Mouse (Mus musculus): ENCODE data around the gene Bicra.

The Bicra gene

DNA sequence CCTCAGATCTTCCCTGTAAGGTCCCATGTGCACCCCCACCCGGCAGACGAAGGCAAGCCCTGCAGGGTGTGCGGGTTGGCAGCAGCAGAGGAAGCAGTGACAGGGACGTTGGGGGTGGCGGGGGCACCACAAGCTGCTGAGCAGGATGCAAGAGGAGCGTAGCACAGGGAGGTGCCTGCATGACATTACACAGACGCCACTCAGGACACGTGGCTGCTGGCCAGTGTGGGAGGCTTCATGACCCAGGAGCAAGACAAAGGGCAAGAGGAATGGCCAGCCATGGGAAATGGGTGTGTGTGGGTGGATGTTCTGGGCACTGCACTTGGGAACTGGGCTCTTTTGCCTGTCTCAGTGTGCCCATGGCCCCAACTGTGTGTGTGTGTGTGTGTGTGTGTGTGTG lies 67.5 kb downstream of the Bicra start:
- CTCF ChIA-PET: interaction anchor here (0.6 kb wide), 1 partner anchor 82 kb away, joined by 3 read pairs; no protein-coding TSS in a partner anchor

DNA sequence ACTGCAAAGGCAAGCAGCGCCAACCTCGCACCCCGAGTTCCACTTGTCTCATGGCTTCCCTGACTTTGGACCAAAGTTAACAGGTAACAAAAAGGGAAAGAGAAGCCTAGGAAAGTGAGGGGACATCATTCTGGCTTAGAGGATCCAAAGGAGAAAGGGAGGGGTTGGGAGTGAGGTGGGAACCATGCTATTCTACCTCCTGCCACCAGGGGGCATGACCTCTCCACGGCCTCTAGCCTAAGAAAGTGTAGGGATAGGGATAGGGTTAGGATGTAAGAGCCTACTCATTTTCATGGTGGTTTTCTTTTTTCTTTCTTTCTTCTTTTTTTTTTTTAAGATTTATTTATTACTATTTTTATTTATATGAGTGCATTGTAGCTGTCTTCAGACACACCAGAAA lies 71.8 kb downstream of the Bicra start:
- CTCF ChIA-PET: interaction anchor here (0.7 to 2.3 kb wide), 3 partner anchors 11 to 77 kb away, joined by 4 to 14 read pairs (median 9); no protein-coding TSS in a partner anchor

DNA sequence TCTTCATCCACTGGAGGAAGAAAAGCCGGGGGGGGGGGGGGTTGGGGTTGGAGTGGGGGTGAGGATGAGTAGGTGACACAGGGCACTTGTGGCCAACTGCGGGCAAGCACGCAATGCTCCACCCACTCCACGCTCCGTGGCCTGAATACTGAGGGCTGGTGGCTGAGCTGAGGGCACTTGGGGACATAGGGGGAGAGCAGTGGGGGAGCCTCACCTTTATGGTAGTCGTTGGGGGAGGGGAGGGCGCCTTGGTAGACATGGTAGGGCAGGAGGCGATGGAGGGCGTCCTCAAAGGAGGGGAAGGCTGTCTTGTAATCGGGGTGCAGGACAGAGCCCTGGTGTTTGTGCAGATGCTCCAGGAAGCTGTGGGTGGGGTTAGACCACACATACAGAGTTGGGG lies 72.3 kb downstream of the Bicra start:
- CTCF ChIA-PET: interaction anchor here (0.7 to 2.3 kb wide), 3 partner anchors 10 to 77 kb away, joined by 4 to 14 read pairs (median 9); no protein-coding TSS in a partner anchor

DNA sequence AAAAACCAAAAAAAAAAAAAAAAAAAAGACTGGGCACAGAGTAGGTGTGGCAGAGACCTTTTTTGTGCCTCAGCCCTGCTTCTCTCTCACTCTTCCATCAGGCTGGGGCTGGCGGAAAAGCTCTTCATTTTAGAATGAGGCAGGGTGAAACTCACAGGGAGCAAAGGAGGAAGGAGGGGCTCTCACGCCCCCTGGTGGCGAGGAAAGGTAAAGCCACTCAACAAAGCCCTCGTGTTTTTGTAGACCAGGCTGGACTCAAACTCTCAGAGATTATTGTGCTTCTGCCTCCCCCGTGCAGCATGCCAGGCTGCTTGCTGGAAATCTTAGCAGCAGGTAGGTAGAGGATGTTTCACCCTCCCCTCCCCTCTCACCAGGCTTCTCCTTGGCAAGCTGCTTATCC lies 73.0 kb downstream of the Bicra start:
- CTCF ChIA-PET: interaction anchor here (0.5 to 2.3 kb wide), 7 partner anchors 9 to 309 kb away, joined by 3 to 11 read pairs (median 3); no protein-coding TSS in a partner anchor

DNA sequence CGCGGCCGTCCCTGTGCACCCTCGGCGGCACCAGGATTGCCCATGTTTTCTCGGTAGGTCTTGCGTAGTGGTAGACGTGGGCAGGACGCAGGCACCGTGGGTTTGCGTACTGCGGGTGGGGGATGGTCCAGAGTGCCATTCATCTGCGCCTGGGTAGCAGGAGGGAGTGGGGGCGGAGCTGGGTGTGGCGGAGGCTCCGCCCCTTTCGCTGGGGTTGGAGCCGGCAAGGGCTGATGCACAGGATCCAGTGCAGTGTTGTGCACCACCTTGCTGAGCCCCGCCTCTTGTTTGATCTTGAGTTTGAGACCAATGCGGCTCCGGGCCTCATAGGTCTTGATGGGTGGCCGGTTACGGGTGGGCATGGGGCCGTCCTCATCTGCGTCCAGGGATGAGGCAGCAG lies 75.5 kb downstream of the Bicra start:
- CTCF ChIA-PET: no interaction called here

DNA sequence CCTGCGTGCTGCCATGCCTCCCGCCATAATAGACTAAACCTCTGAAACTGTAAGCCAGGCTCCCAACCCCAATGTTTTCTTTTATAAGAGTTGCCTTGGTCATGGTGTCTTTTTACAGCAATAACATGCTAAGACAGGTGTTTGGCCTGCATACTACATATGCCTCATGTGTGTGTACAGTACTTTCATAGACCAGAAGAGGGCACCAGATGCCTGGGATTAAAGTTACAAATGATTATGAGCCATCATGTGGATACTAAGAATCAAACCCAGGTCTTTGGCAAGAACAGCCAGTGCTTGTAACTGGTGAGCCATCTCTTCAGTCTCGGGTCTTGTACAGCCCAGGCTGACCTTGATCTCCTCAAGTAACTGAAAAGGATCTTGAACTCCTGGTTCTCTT lies 78.0 kb downstream of the Bicra start:
- CTCF ChIA-PET: no interaction called here

DNA sequence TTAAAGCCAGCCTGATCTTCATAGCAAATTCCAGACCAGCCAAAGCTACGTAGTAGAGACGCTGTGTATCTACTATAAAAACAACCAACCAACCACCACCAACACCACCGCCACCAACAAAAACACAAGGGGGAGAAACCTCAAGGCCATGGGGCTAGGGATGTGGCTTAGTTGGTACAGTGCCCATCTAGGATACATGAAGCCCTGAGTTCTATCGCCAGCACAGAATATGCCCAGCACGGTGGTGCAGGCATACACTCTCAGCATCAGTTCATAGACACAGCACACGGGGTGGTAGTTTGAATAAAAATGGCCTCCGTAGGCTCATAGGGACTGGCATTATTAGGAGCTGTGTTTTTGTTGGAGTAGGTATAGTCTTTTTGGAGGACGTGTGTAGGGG lies 79.4 kb downstream of the Bicra start:
- CTCF ChIA-PET: interaction anchor here (0.7 kb wide), 1 partner anchor 25 kb away, joined by 6 read pairs; no protein-coding TSS in a partner anchor

DNA sequence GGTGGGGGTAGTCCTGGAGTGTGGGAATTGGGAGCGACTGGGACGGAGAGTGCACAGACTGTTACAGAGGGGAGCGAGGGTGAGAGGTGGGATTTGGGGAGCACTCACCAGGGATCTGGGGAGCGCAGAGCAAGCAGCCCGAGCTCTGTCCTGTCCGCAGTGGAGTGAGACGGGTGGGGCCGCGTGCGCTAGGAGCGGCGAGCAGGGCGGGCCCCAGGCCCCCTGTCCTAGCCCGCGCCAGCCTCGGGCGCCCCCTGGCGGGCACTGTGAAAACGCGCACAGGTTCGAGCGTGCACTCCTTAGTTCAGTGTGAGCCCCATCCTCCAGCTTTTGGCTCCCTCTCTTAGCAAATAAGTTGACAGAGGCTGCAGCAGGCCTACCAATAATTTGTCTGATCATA lies 80.4 kb downstream of the Bicra start, which contains the start of gene Ehd2:
Ehd2 (minus strand) TSS at position 256 of the 400 bp plus-strand sequence.
- CTCF ChIA-PET: interaction anchor here (0.6 to 1.7 kb wide), 2 partner anchors 15 to 40 kb away, joined by 4 to 6 read pairs; no protein-coding TSS in a partner anchor

DNA sequence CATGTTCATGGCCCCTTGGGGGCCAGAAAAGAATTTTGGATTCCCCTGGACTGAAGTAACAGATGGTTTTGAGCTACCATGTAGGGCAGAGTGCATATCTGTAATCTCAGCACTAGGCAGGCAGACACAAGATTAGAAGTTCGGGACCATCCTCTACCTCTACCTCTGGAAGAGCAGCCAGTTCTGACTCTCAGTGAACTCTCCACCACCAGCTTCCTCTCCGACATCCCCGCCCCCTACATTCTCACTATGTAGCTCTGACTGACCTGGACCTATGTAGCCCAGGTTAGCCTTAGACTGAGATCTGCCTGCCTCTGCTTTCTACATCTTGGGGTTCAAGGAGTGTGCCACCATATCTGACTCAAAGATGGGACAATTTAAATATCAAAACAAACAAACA lies 81.2 kb downstream of the Bicra start:
- CTCF ChIA-PET: interaction anchor here (0.6 to 2.3 kb wide), 3 partner anchors 8 to 40 kb away, joined by 6 to 9 read pairs (median 6); no protein-coding TSS in a partner anchor

DNA sequence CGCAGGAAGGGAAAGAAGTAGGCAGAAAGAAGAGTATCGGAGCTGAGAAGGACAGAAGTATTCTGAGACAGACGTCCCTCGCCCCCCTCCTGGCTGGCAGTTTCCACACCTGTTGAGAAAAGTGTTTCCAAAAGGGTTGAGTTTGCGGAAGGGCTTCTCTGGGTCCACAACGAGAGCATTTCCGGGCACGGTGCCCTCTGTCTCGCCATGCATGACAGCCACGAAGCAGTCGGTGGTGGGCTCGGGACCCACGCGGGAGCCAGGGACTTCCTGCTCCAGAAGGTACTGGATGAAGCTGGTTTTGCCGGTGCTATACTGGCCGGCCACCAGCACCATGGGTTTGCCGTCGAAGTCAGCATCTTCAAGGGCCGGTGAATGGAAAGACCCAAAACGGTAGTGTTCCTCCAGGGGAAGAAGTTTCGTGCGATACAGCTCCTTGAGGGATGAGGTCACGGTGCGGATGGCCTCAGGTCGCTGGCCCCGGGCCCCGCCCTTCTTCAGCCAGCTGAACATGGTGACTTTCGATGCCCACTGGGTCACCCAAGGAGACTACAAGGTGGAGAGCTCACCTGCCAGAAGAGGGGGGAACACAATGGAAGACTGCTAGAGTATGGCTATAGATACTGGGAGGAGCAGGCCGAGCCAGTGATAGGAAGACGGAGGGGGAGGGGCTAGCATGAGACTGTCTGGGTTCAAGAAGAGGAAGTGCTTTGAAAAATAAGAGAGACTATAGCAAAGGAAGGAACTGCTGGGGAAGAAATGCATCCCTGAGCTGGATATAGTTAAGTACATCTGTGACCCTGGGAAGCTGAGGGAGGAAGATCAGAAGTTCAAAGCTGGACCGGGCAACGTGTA lies 83.7 kb downstream of the Bicra start:
- CTCF ChIA-PET: interaction anchor here (0.6 to 2.3 kb wide), 4 partner anchors 11 to 34 kb away, joined by 3 to 9 read pairs (median 3); no protein-coding TSS in a partner anchor

DNA sequence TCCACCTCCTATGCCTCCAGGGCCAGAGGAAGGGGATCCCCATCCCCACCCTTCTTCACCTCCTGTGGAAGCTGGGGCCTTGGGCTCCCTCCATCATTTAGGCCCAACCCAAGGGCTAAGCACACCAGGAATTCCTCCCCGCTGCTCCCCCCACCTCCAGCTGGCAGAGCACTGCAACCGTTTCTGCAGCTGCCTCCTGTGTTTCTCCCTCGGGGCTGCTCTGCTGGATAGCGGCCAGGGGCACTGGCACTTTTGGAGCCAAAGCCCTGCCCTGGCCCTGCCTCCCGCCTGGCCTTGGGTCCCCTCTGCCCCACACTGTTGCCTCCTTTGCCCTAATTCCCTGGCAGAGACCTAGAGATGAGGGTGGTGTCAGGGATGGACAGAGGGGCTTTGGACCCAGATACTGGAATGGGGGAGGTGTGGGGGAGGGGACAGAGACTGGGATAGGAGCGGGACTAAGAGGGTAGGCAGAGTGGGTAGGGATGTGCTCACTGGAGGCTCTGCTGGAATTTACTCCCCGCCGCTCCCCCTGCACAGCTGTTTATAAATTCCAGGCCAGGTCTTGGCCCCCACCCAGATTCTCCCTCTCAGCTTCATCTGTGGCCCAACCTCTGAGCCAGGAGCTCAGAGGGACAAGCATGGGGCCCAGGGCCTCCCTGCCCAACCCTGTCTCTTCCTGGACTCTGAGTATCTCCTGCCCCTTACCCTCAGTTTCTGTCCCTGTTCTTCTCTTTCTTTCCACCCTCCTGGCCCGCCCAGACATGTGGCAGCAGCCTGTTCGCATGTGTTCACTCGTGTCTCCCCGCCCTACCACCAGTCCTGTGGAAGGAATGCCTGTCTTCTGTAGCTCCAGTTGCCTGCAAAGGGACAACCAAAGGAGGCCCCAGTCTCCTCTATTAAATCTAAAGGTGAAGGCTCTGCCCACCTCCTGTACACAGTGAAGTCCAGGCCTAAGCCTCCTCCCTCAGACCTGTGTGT lies 85.1 kb downstream of the Bicra start:
- CTCF ChIA-PET: interaction anchor here (0.5 to 1.3 kb wide), 3 partner anchors 12 to 325 kb away, joined by 3 to 11 read pairs (median 3); no protein-coding TSS in a partner anchor

DNA sequence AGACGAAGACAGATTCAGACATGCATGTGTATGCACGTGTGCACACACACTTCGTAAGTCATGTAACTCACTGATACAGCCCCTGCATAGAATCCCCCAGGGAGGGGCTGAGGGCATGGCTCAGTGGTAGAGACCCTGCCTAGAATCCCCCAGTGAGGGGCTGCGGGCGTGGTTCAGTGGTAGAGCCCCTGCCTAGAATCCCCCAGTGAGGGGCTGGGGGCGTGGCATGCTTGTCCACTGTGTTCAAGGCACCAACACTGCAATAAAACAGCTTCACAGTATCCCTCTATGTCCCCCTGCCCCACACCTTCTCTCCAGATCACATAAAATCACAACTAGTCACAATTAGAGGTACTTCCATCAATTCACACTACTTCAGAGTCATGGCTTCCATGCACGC lies 85.9 kb downstream of the Bicra start:
- CTCF ChIA-PET: no interaction called here

DNA sequence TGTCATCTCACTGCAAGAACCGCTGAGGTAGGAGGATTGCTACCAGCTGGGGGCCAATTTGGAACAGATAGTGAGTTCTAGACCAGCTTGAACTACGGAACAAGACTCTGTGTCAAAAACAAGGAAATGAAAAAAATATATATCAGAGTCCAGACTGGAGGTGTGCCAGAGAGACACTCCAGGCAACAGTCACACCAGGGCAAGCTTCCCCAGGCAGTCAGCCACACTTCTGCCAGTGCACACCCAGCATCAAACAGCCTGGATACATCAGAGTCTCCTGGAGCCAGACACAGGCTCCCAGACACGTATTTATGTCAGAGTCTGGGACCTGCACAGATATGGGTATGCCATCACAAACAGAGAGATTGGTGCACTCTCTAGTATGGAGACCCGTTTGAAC lies 86.5 kb downstream of the Bicra start:
- CTCF ChIA-PET: no interaction called here

DNA sequence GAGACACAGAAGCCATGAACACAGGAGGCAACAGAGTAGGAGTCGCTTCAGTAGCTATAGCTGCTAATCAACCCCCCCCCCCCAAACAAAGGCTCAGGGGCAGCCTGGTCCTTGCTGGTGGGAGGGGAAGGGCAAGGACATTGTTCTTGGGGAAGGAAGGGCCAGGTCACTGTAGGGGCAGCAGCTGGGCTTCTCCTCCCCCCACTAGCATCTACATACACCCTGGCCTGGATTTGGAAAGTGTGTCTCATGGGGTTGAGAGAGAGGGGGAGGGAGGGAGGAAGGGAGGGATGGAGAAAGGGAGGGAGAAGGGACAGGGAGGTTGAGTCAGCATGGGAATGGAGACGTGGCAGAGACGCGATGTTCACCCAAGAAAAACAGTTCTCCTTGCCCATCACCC lies 87.0 kb downstream of the Bicra start:
- CTCF ChIA-PET: interaction anchor here (0.6 to 1.6 kb wide), 4 partner anchors 13 to 261 kb away, joined by 3 to 5 read pairs (median 4); partner anchors contain the start of gene Dhx34

DNA sequence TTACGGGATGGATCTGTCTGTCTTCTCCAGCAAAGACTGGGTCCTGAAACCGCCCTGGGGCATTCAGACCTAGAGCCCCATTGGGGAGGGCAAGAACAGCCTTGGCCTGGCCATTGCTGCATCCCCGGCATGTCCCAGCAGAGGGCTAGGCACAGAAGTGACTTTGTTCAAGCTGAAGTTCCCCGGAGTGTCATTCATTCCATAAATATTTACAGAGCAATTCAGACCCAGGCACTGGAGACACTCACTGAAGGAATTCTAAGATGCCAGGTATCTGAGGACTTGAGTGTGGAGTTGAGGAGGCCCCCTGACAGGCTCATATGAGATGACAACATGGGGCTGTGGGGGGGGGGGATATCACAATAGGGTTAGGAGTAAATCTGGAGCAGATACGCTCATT lies 91.6 kb downstream of the Bicra start:
- CTCF ChIA-PET: no interaction called here

DNA sequence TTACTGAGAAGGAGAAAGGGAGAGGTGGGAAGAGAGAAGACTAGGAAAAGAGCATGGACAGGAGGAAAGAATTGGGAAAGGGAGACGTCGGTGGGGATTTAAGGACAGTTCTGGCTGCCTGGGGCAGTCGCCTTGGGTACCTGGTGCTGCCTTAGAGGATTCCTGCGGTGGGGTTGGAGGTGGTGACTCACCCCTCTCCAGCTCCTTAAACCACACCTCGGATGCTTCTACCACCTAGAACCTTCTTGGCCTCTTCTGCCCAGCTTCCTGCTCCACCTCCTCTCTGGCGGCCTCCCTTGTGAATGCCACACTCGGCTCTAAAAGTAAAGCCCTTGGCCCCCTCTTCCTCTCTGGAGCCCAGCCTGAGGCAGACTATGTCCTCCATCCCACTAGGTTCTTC lies 92.2 kb downstream of the Bicra start:
- CTCF ChIA-PET: no interaction called here

DNA sequence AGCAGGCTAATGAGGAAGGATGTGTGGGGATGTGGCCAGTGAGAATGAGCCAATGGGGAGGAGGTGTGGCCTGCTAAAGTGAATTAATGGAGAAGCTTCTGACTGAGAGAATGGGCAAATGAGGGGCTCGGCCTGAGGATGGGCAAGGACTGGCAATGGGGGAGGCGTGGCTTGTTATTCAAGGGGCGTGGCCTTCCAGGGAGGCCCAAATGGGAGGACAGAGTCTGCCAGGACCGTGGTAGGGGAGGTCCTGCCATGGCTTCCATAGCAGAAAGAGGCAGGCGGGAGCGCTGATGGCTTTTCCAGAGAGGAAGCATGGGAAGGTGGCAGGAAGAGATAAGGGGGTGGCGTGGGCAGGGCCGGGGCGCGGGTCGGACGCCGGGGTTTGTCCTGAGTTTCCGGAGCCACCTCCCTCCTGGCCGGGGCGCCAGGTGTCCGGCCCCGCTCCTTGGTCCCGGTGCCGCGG lies 92.7 kb downstream of the Bicra start:
- CTCF ChIA-PET: no interaction called here

DNA sequence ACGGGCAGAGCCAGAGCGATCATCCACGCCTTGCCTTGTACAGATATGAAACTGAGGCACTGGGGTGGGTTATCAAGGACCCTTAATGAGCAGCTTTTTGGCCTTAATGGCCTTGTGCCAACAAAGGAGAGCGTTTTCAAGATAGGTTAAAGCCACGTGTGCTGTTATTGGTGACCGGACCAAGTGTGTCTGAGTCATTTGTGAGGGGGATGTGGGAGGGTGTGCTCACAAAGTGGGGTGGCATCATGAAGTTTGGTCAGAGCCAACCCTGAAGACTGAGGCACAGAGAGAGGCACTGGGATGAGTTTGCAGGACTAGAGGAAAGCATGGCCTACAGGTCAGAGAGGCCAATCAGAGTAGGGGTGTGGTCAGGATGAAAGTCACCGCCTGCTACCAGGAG lies 93.3 kb downstream of the Bicra start:
- CTCF ChIA-PET: no interaction called here

DNA sequence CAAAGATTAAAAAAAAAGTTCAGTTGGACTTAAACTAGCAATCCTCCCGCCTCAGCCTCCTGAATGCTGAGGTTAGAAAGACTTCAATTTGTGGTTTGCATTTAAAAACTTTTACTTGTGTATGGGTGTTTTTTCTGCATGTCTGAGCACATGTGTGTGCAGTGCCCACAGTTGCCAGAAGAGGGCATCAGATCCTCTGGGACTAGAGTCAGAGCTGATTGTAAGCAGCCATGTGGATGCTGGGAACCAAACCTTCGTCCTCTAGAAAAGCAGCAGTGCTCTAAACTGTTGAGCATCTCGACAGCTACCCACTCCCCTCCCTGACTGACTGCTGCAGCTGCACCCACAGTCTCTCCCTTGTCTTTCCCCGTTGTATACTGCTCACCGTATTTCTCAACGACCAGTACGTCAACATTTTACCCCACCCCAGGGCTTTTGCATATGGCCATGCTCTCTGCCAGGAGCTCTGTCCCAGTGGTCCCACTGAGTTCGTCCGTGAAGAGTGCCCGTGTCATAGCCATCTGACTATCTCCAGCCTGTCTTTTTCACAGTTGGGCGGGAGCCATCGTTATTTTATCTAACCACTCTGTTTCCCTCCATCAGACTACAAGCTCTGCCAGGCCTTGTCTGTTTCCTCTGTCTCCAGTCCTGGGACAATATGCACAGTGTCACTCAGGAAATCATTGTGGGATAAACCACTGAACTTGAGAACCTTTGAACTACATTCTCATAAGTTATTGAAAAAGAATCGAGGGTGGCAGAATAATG lies 94.2 kb downstream of the Bicra start:
- CTCF ChIA-PET: interaction anchor here (0.7 kb wide), 1 partner anchor 332 kb away, joined by 3 read pairs; no protein-coding TSS in a partner anchor

DNA sequence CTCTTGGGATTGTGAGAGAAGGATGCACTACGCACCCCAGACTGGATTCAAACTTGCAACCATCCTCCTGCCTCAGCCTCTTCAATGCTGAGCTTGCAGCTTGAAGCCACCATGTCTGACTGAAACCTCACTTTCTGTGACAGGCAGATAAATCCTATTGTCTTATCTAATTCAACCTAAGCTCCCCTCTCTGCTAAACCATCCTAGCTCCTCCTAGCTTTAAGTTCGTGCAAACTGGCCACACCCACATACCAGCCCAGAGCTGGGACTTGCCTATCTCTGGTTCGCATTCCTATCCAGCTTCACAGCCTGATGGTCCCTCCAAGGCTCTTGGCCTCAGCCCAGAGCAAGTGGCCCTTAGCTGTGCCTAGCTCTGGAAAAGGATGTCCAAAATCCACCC lies 95.3 kb downstream of the Bicra start:
- CTCF ChIA-PET: interaction anchor here (0.9 kb wide), 1 partner anchor 15 kb away, joined by 6 read pairs; the partner anchor contains the start of gene Ehd2

DNA sequence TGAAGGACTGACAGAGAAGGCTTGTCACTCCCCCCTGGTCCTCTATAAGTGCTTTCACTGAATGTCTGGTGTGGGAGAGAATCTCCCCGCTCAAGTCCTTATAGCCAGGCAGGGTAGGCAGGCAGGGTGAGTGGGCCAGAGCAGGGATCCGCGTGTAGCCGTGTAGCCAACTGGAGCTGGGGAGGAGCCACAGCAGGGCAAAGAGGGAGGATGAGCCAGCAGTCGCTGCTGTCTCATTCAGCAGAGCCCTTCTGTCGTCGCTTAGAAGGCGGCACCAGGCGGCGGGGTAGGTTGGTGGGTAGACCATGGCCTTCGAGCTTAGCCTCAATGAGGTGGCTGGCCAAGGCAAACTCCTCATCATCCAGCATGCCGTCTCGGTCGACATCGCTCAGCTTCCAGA lies 97.7 kb downstream of the Bicra start:
- CTCF ChIA-PET: no interaction called here

Measured in spleen, embryonic (tissue).